Mouse (Mus musculus) lung, embryonic 14.5 days (tissue): Measurements from ENCODE around the gene Plpp3. TPM values are rescaled to one million over a fixed set of nuclear protein-coding genes. Genes with fewer than 3 reads are reported as not detected.

Experiments
- ATAC-seq: fragments of 200-750 bp; cut with Nextera tagmentation; 2 replicates; pipeline ENCODE4 v1.8.0; 2017; ENCODE audit warnings: mild to moderate bottlenecking, moderate TSS enrichment, moderate library complexity; ENCODE audit not compliant: insufficient read depth
- DNase-seq: peaks from one replicate; pipeline ENCODE4 v3.0.0-alpha.2; 2015
- H3K27ac ChIP-seq: fragments of 300-500 bp; sonication (generic); 2 replicates; pipeline ENCODE4 v1.5.1; 2014; ENCODE audit warnings: low read depth, mild to moderate bottlenecking, moderate library complexity
- H3K27me3 ChIP-seq: fragments of 300-500 bp; sonication (generic); 2 replicates; pipeline ENCODE4 v1.6.1; 2014; ENCODE audit warnings: low read length, control low read depth; ENCODE audit not compliant: insufficient read depth
- H3K36me3 ChIP-seq: fragments of 300-500 bp; sonication (generic); 2 replicates; pipeline ENCODE4 v1.6.1; 2014; ENCODE audit warnings: control low read depth; ENCODE audit not compliant: insufficient read depth
- H3K4me1 ChIP-seq: fragments of 300-500 bp; sonication (generic); 2 replicates; pipeline ENCODE4 v1.6.1; 2014; ENCODE audit warnings: antibody characterized with exemption, control low read depth; ENCODE audit not compliant: insufficient read depth
- H3K4me2 ChIP-seq: fragments of 300-500 bp; sonication (generic); 2 replicates; pipeline ENCODE4 v1.6.1; 2014; ENCODE audit warnings: mild to moderate bottlenecking
- H3K4me3 ChIP-seq: fragments of 300-500 bp; sonication (generic); 2 replicates; pipeline ENCODE4 v1.5.1; 2014; ENCODE audit warnings: low read depth, low read length
- H3K9ac ChIP-seq: fragments of 300-500 bp; sonication (generic); 2 replicates; pipeline ENCODE4 v1.6.1; 2014
- H3K9me3 ChIP-seq: fragments of 300-500 bp; sonication (generic); 2 replicates; pipeline ENCODE4 v1.6.1; 2016; ENCODE audit warnings: low read depth, low read length, control low read depth
- CTCF ChIP-seq: IDR thresholded peaks from 2 replicates; pipeline ENCODE4 v1.5.1; 2016; ENCODE audit warnings: antibody characterized with exemption, low read depth
- WGBS: fragments of 180-500 bp; shearing (Covaris S2); extraction: QIAGEN DNeasy Blood & Tissue Kit; methylation state at CpG from one replicate; pipeline ENCODE4 v1.1.7; 2014; 5-methylcytosine and 5-hydroxymethylcytosine counted together
- polyA plus RNA-seq: library from polyadenylated mRNA; unstranded; fragments of >200 nt; fragmentation: Nextera tagmentation; extraction: Ambion mirVana; gene quantifications from 2 replicates; pipeline ENCODE4 v1.2.1, GENCODE M21; 2014

The Plpp3 gene
- polyA plus RNA-seq, 1 experiment from 2014 or later: 64.8 TPM

DNA sequence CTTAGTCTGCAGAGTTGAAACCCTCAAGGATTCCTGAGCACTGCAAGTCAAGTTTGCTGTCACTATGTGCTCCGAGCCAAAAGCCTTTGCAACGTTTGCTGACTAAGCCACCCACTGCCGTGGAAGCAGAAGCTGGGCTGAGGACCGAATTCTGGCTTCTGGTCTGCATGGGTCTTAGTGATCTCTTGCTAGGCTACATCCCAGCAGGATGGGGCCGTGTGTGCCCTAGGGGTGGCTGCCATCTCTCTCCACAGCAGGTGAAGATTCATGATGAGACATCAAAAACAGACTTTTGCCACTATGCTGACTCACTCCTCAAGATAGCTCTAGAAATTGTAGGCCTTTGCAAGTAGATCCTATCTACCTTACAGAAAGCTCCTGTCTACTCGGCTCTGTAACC, 69.2 kb downstream of the Plpp3 start:
- no peaks in the 10 kb centered on the region for H3K27me3 ChIP-seq
- no peak overlapping the region for H3K4me3 ChIP-seq
- 0 out of 2 replicates have a peak overlapping the region, but pooled peaks have one; percentile 8 for H3K27ac ChIP-seq
- 60% methylated on average over 6 of the region's 6 CpGs for WGBS
- no peak for TF ChIP-seq CTCF
- H3K9me3 ChIP-seq: no peaks in the 10 kb centered on the region
- DNase-seq (no peak), ATAC-seq (no peak)
- H3K4me2 ChIP-seq: no peak overlapping the region
- peaks cover 94% of the 10 kb centered on the region for H3K36me3 ChIP-seq
- H3K4me1 ChIP-seq: no peaks in the 10 kb centered on the region
- H3K9ac ChIP-seq: no peak overlapping the region

DNA sequence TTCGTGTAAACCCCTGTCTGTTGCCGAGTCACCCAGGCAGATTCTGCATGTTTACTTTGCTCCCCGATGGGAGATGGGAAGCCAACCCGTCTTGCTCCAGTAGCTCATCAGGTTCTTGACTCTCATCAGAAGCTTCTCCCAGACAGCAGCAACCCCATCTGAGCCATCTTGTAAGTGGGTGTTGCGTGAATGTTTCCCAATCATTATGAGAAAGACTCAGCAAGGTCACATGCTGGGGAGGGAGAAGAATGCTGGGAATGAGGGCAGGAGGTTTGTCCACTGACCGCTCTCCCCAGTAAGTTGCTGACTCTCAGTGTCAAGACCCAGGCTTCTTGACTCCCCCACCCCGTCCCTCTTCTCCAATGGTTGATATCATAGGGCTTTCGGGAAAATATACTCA, 73.0 kb downstream of the Plpp3 start:
- no peak overlapping the region for H3K4me3 ChIP-seq
- ATAC-seq (no peak), DNase-seq (no peak)
- 79% methylated on average over 8 of the region's 8 CpGs for WGBS
- no peak overlapping the region for H3K9ac ChIP-seq
- no peaks in the 10 kb centered on the region for H3K4me1 ChIP-seq
- no peak overlapping the region for H3K27ac ChIP-seq
- TF ChIP-seq CTCF: no peak
- no peaks in the 10 kb centered on the region for H3K9me3 ChIP-seq
- peaks cover 74% of the 10 kb centered on the region for H3K36me3 ChIP-seq
- H3K27me3 ChIP-seq: no peaks in the 10 kb centered on the region
- no peak overlapping the region for H3K4me2 ChIP-seq

DNA sequence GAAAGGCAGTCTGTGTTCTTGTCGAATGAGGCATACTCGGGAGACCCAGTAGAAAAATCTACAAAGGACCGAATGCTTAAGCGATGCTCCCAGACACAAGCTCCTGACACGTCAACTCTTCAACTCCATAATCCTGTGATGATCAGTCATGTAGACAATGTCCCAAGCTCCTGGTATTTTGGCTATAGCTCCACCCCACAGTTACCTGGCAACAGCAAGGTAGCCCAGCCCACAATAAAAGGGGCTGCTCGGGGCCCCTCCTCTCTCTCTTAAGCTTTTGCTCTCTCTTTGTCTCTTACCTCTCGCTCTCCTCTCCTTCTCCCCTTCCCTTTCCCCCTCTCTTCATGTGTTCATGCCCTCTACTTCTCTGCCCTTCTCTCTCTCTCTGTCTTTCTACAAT, 83.1 kb downstream of the Plpp3 start:
- H3K9me3 ChIP-seq: no peaks in the 10 kb centered on the region
- WGBS: 81% methylated on average over 7 of the region's 7 CpGs
- no peak overlapping the region for H3K4me2 ChIP-seq
- no peak overlapping the region for H3K27ac ChIP-seq
- H3K27me3 ChIP-seq: no peaks in the 10 kb centered on the region
- H3K9ac ChIP-seq: no peak overlapping the region
- H3K4me3 ChIP-seq: no peak overlapping the region
- ATAC-seq: no peak
- H3K36me3 ChIP-seq: no peaks in the 10 kb centered on the region
- DNase-seq: no peak
- TF ChIP-seq CTCF: no peak
- peaks cover 3% of the 10 kb centered on the region; the same call in 1 of the 2 replicates for H3K4me1 ChIP-seq

DNA sequence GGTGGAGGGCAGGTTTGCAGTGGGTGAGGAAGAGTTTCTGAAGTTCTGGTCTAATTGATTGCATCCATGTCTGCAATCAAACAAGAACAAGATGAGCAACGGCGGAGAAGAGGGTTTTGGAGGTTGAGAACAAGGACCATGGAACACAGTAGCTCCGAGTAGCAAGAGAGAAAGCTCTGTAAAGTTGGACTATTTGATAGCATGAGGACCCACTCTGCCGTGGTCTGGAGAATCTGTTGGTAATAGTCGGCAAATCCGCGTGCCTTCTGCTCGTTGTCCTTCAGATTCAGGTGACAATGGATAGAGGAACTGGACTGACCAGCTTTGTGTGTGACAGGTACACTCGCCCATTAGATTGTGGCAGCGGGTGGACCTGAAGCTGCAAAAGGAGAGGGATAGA, 87.8 kb downstream of the Plpp3 start:
- TF ChIP-seq CTCF: no peak
- Histone ChIP-seq H3K9me3 (no peaks in the 10 kb centered on the region), H3K9ac (peak overlapping the region; percentile 61), H3K4me1 (peaks cover 11% of the 10 kb centered on the region; the same call in 1 of the 2 replicates), H3K27ac (no peak overlapping the region), H3K27me3 (no peaks in the 10 kb centered on the region), H3K4me2 (peak overlapping the region; percentile 65), H3K4me3 (no peak overlapping the region), H3K36me3 (no peaks in the 10 kb centered on the region)
- ATAC-seq (peak; percentile 6; the same call in 1 of the 2 replicates), DNase-seq (no peak)
- 53% methylated on average over 10 of the region's 10 CpGs for WGBS

DNA sequence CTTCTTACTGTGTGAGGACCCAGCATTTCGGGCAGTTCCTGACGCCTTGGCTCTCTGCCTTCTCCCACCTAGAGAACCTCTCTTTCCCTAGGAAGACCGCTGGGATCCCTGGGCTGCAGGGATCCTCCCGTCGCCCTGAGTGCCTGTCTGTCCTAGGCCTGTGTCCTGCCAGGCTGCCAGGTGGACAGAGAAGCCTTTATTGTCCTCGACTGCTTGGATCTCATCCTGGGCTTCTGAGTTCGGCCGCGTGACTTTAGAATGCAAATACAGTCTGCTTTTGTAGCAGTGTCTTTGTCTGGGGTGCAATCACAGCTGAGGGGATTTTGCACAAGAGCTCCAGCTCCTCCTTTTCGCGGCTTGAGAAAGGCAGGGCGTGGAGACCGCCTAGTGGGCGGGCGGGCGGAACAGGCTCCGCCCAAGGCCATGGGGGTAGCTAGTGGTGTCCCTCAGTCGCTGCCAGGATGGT, 88.4 kb downstream of the Plpp3 start:
- peak; percentile 83 for DNase-seq
- no peaks in the 10 kb centered on the region for H3K36me3 ChIP-seq
- H3K27ac ChIP-seq: no peak overlapping the region
- peak; percentile 90 for ATAC-seq
- H3K4me2 ChIP-seq: peak overlapping the region; percentile 65
- H3K9ac ChIP-seq: peak overlapping the region; percentile 61
- H3K4me1 ChIP-seq: peaks cover 11% of the 10 kb centered on the region; the same call in 1 of the 2 replicates
- H3K4me3 ChIP-seq: peak overlapping the region; percentile 23
- no peaks in the 10 kb centered on the region for H3K27me3 ChIP-seq
- TF ChIP-seq CTCF: peak; percentile 33; the same call in 1 of the 2 replicates
- no peaks in the 10 kb centered on the region for H3K9me3 ChIP-seq
- WGBS: 6% methylated on average over 18 of the region's 18 CpGs

DNA sequence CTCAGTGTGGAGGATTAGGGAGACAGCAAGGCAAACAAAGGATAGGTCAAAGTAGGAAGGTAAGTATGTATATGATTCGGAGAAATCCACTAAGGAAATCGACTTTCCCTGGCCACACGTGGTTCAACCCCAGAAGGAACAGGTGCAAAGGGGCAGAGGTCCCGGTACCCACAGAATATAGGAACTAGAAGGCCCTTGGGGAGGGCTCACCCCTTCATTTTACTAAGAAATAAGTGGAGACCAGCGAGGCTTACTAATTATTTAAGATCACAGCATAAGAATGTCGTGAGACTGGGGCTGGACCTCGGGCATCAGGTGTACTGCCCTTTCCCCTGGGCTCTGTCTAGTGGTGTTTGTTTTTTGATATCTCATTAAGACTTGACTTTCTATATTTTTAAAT, 89.2 kb downstream of the Plpp3 start:
- H3K27ac ChIP-seq: no peak overlapping the region
- DNase-seq (no peak), ATAC-seq (no peak)
- H3K27me3 ChIP-seq: no peaks in the 10 kb centered on the region; the same call in 1 of the 2 replicates
- 76% methylated on average over 7 of the region's 7 CpGs for WGBS
- peak overlapping the region; percentile 65; the same call in 1 of the 2 replicates for H3K4me2 ChIP-seq
- H3K36me3 ChIP-seq: no peaks in the 10 kb centered on the region
- H3K9me3 ChIP-seq: no peaks in the 10 kb centered on the region
- peaks cover 11% of the 10 kb centered on the region; the same call in 1 of the 2 replicates for H3K4me1 ChIP-seq
- no peak overlapping the region for H3K4me3 ChIP-seq
- H3K9ac ChIP-seq: no peak overlapping the region
- no peak for TF ChIP-seq CTCF

DNA sequence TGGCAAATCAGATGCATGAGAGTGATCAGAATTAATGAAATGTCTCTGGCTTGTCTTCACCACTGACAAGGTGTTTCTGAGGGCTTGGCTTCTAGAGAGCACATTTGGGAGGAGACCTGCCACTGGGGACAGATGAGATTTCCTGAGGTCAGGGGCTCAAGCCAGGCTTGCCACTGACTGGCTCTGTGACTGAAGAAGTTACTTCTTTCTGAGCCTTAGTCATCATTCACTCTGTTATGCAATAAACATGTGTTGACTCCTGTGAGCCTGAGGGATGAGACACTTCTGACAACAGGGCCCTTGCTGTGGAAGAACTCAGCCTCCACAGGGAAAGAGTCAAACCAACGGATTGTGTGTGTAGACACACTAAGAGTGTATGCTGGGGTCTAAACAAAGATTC, 91.0 kb downstream of the Plpp3 start:
- no peak overlapping the region for H3K4me3 ChIP-seq
- TF ChIP-seq CTCF: no peak
- DNase-seq: no peak
- H3K9ac ChIP-seq: no peak overlapping the region
- no peaks in the 10 kb centered on the region for H3K9me3 ChIP-seq
- H3K27ac ChIP-seq: no peak overlapping the region
- no peaks in the 10 kb centered on the region for H3K36me3 ChIP-seq
- H3K4me2 ChIP-seq: no peak overlapping the region
- H3K27me3 ChIP-seq: no peaks in the 10 kb centered on the region; the same call in 1 of the 2 replicates
- H3K4me1 ChIP-seq: peaks cover 11% of the 10 kb centered on the region; the same call in 1 of the 2 replicates
- WGBS: 58% methylated on average over 1 of the region's 1 CpGs
- no peak for ATAC-seq

DNA sequence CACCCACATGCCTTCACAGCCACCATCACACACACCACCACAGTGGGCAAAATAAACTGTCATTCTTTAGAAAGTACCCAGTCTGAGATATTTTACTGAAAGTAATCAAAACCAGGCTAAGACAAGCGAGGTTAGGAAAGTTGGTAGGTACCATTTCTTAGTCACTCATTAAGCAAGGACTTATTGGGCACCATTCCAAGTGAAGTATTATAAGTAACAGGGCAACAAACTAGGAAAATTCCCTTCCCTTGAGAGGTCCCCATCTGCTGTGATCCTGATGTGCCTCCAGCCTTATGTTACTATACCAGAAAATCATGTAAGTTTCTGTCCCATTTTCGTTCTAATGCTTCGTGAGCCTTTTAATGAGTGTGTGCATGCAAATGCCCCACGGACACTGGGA, 92.1 kb downstream of the Plpp3 start:
- no peak overlapping the region for H3K9ac ChIP-seq
- no peaks in the 10 kb centered on the region; the same call in 1 of the 2 replicates for H3K27me3 ChIP-seq
- H3K36me3 ChIP-seq: no peaks in the 10 kb centered on the region
- 79% methylated on average over 4 of the region's 4 CpGs for WGBS
- H3K4me3 ChIP-seq: no peak overlapping the region
- peaks cover 11% of the 10 kb centered on the region; the same call in 1 of the 2 replicates for H3K4me1 ChIP-seq
- DNase-seq (no peak), ATAC-seq (no peak)
- H3K9me3 ChIP-seq: no peaks in the 10 kb centered on the region
- no peak overlapping the region for H3K27ac ChIP-seq
- no peak for TF ChIP-seq CTCF
- no peak overlapping the region for H3K4me2 ChIP-seq
